Mouse (Mus musculus) lung, adult 2 months (tissue): ENCODE measurements around the gene Mapk7.

Experiments
- CTCF ChIP-seq: fragments of 200-500 bp; IDR thresholded peaks from 2 replicates; pipeline ENCODE4 v1.5.1; 2011; ENCODE audit warnings: mild to moderate bottlenecking, low read length, control low read depth; ENCODE audit not compliant: insufficient read depth
- POLR2A ChIP-seq: fragments of 200-500 bp; IDR thresholded peaks from 2 replicates; pipeline ENCODE4 v1.6.1; 2011; ENCODE audit warnings: low read depth, mild to moderate bottlenecking, control low read depth, low read length, borderline replicate concordance; ENCODE audit errors: extremely low read depth

- no peak for TF ChIP-seq CTCF
- TF ChIP-seq POLR2A: no peak
Measured at GRCm38 (mm10) chr11:61526872-61527271, 32.7 kb upstream of the Mapk7 start.
